Mouse (Mus musculus): Measurements from ENCODE around the gene Irs2.

DNA sequence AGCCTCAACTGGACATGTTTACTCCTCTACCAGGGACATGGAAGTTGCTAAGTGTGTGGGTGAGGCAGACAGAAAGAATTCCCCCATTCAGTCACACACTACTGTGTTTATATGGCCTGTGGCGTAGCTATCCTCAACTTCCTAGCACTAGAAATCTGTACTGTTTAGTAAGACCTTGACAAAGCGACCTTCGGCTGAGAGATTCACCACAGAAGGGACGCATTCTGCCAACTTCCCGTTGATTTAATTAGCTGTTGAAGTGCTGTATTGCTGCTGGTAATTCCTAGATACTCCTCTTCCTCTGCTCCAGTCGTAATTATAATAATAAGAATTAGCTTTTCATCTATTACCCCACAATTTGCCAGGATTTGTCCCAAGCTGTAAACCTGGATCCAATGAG lies 5.4 kb downstream of the Irs2 start:
- TF ChIP-seq CTCF (IDR thresholded peaks at IDR 0.05; ENCODE audit: low read depth) (no peak), EP300 (IDR thresholded peaks at IDR 0.05; ENCODE audit: low read depth) (no peak)

All from heart, postnatal 0 days (tissue).